Mouse (Mus musculus): ENCODE data around the gene Abhd4. TPM values are rescaled to one million over a fixed set of nuclear protein-coding genes. Genes with fewer than 3 reads are reported as not detected.

Abhd4 gene
- total RNA-seq, 1 experiment from 2014 or later, result 309 TPM

GRCm38 (mm10) chr14:54276446-54276845, 22.5 kb downstream of the Abhd4 start:
- DNase-seq, result no peak

- DNase-seq, result no peak
Observed at GRCm38 (mm10) chr14:54284839-54285238, 30.9 kb downstream of the Abhd4 start, which contains the start of gene Olfr49. TSS of gene Olfr49 (minus strand) at chr14:54284939.

GRCm38 (mm10) chr14:54300136-54300535, 46.1 kb downstream of the Abhd4 start:
- peak; percentile 80 for DNase-seq

GRCm38 (mm10) chr14:54300676-54301075, 46.7 kb downstream of the Abhd4 start:
- peak; percentile 42 for DNase-seq

GRCm38 (mm10) chr14:54311763-54312162, 57.8 kb downstream of the Abhd4 start:
- DNase-seq, result peak; percentile 37

Other genes with a start within 250 kb of the Abhd4 start
- 237 and 250 TPM in 2 replicates for gene Dad1, start 84 bp upstream of the Abhd4 start, total RNA-seq (2021)
- gene Olfr49, start 30.8 kb downstream of the Abhd4 start, total RNA-seq (2021), result not detected in 2 replicates
- gene Oxa1l, start 106.6 kb downstream of the Abhd4 start, total RNA-seq (2021), result 126 and 161 TPM in 2 replicates
- 4.6 and 6.5 TPM in 2 replicates for gene Slc7a7, start 163.6 kb downstream of the Abhd4 start, total RNA-seq (2021)
- 186 TPM in 2 replicates for gene Mrpl52, start 172.7 kb downstream of the Abhd4 start, total RNA-seq (2021)
- 77.7 and 101 TPM in 2 replicates for gene Mmp14, start 177.4 kb downstream of the Abhd4 start, total RNA-seq (2021)
- 92.0 and 92.5 TPM in 2 replicates for gene Lrp10, start 209.9 kb downstream of the Abhd4 start, total RNA-seq (2021)
- gene Rem2, start 221.9 kb downstream of the Abhd4 start, total RNA-seq (2021), result 0.75 and 0.93 TPM in 2 replicates